Comparison of ENCODE assay signal across 24 mouse cellular contexts in genomic region chr2:33990711-33991110, GRCm38 (mm10).
A peak's percentile ranks its signal among the peaks of the same experiment; 100 is the strongest.
DNase-seq lines count a peak whose midpoint lies in the region; ATAC-seq and TF ChIP-seq lines count a peak whose summit lies in the region.
"Had no signal": no experiment of that assay in that cellular context is flagged by ENCODE, and none has a peak within 500 bp of the region (broad histone marks: within the 10 kb centered on the region; RNA-seq: fewer than 3 reads in every experiment).

No protein-coding gene starts in this region.

- WGBS in neural tube, embryonic 12.5 days = 88% methylated on average over 6 of the region's 6 CpGs
- 87% methylated on average over 6 of the region's 6 CpGs for WGBS in neural tube, embryonic 15.5 days
- 70% methylated on average over 6 of the region's 6 CpGs for WGBS in olfactory bulb, adult 2 months

- H3K36me3 ChIP-seq in neural tube, embryonic 12.5 days = no peaks in the 10 kb centered on the region
- H3K36me3 ChIP-seq in neural tube, embryonic 15.5 days = no peaks in the 10 kb centered on the region
- H3K36me3 ChIP-seq: forebrain, embryonic 10.5 days; heart, embryonic 12.5 days; heart, embryonic 15.5 days had no signal

- no peak overlapping the region for H3K4me2 ChIP-seq in neural tube, embryonic 12.5 days (replicated peaks)
- no peak overlapping the region for H3K4me2 ChIP-seq in neural tube, embryonic 15.5 days
- H3K4me2 ChIP-seq: forebrain, embryonic 13.5 days; heart, embryonic 12.5 days; heart, embryonic 15.5 days had no signal

- no peak overlapping the region for H3K9ac ChIP-seq in neural tube, embryonic 12.5 days
- H3K9ac ChIP-seq in neural tube, embryonic 15.5 days (replicated peaks) = no peak overlapping the region
- H3K9ac ChIP-seq: forebrain, embryonic 13.5 days; heart, embryonic 12.5 days; heart, embryonic 15.5 days had no signal

- H3K9me3 ChIP-seq in neural tube, embryonic 12.5 days = no peaks in the 10 kb centered on the region
- 0 out of 2 replicates have a peak, but pooled peaks cover 3% of the 10 kb centered on the region for H3K9me3 ChIP-seq in neural tube, embryonic 15.5 days (replicated peaks)
- H3K9me3 ChIP-seq: forebrain, embryonic 13.5 days; heart, embryonic 15.5 days had no signal

- peak; percentile 68 for DNase-seq in heart, adult 11 months
- no peak for DNase-seq in heart, postnatal 14 days
- DNase-seq in A20 (ENCODE audit: low read depth, low spot score) (peak; percentile 59), adipocyte (ENCODE audit: low spot score) (no peak)
- DNase-seq: adrenal gland, adult 8-10 months; adrenal gland, postnatal 25 days; B cell, adult 2 months; cerebellum, adult 18-20 months; cerebellum, adult 9-10 months; cerebellum, postnatal 14 days; gastrocnemius, adult 2 months; gastrocnemius, postnatal 14 days; heart, adult 18-20 months; heart, postnatal 10 days; heart, postnatal 4 days had no signal

- peaks cover 15% of the 10 kb centered on the region for H3K4me1 ChIP-seq in neural tube, embryonic 12.5 days
- peaks cover 11% of the 10 kb centered on the region for H3K4me1 ChIP-seq in neural tube, embryonic 15.5 days
- H3K4me1 ChIP-seq in olfactory bulb, adult 2 months (ENCODE audit: control insufficient read depth, insufficient read depth, low read length) = peaks cover 22% of the 10 kb centered on the region
- H3K4me1 ChIP-seq: heart, embryonic 12.5 days; heart, embryonic 15.5 days had no signal

- H3K27ac ChIP-seq in neural tube, embryonic 12.5 days = no peak overlapping the region
- H3K27ac ChIP-seq in neural tube, embryonic 15.5 days (replicated peaks) = no peak overlapping the region
- H3K27ac ChIP-seq in olfactory bulb, adult 2 months (ENCODE audit: insufficient read depth, low read depth, low read length) = 0 out of 2 replicates have a peak overlapping the region, but pooled peaks have one; percentile 40
- H3K27ac ChIP-seq: forebrain, embryonic 13.5 days; gastrocnemius, adult 2 months; heart, embryonic 15.5 days had no signal

- H3K27me3 ChIP-seq in neural tube, embryonic 12.5 days (replicated peaks) = no peaks in the 10 kb centered on the region
- no peaks in the 10 kb centered on the region for H3K27me3 ChIP-seq in neural tube, embryonic 15.5 days (replicated peaks)
- H3K27me3 ChIP-seq: forebrain, embryonic 13.5 days; heart, embryonic 12.5 days; heart, embryonic 15.5 days had no signal

- no peak overlapping the region for H3K4me3 ChIP-seq in neural tube, embryonic 12.5 days
- H3K4me3 ChIP-seq in neural tube, embryonic 15.5 days (replicated peaks) = no peak overlapping the region
- H3K4me3 ChIP-seq in olfactory bulb, adult 2 months (ENCODE audit: insufficient read depth, low read depth, low read length) = no peak overlapping the region
- H3K4me3 ChIP-seq: forebrain, embryonic 10.5 days; forebrain, embryonic 13.5 days; gastrocnemius, adult 2 months; heart, embryonic 12.5 days; heart, embryonic 15.5 days had no signal

- intact Hi-C loops in heart, postnatal 14 days (cut with DNase I) = no loop called here

- 0 out of 2 replicates have a peak, but pooled peaks have one; percentile 4 for ATAC-seq in neural tube, embryonic 12.5 days (ENCODE audit: low FRiP score, low read depth)
- no peak for ATAC-seq in neural tube, embryonic 15.5 days (ENCODE audit: low FRiP score)
- ATAC-seq: forebrain, embryonic 13.5 days; forebrain, embryonic 16.5 days; hindbrain, embryonic 16.5 days had no signal

- TF ChIP-seq POLR2A in olfactory bulb, adult 2 months (IDR thresholded peaks at IDR 0.05; ENCODE audit: insufficient read depth, low read depth, low read length) = no peak

- no peak for TF ChIP-seq CTCF in olfactory bulb, adult 2 months (IDR thresholded peaks at IDR 0.05; ENCODE audit: insufficient read depth, low read depth, low read length)

Comparison
In these comparisons a context has a peak if more than half of its experiments do, and no peak if none do; other contexts are left out.
1. DNase-seq: peak in heart, adult 11 months (single experiment) and A20 (single experiment); none in heart, postnatal 14 days (0 of 2) and adipocyte (single experiment).